Mouse (Mus musculus): Measurements from ENCODE around the gene Fbxw11. TPM values are rescaled to one million over a fixed set of nuclear protein-coding genes. Genes with fewer than 3 reads are reported as not detected.

The Fbxw11 gene
- 11.7 and 13.8 TPM in 2 replicates for polyA plus RNA-seq (2012; rRNA removed)

DNA sequence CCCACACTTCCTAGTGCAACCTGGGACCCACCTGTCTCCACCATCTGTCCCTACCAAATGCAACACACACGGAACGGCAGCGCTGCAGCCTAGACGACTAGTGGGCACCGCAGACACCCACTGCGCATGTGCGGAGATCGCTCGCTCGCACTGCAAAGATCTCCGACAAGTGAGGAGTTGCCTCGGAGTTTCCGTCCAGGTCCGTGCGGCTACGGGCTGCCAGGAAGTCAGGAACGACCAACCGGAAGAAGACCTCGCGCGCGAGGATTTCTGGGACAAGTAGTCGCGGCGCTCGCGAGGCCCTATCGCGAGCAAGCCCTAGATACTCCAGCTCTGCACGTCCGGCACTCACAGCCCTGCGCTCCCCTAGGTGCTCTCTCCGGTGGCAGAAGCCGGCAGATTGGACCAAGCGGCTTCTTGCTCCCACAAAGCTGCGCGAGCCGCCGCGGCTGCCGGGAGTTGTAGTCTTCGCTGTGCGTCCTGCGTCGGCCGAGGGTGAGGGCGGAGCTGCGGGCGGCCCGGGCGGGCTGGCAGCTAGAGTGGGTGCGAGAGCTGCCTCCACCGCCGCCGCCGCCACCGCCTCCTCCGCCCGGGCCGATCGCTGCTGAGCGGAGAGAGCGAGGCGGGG is at the start of gene Fbxw11:
Gene Fbxw11, plus strand, starts transcription at position 476 of the 628 bp plus-strand sequence.
- no peaks in the 10 kb centered on the region for H3K36me3 ChIP-seq (ENCODE audit: control insufficient read depth, insufficient read depth, low read length)
- peak within 1 kb of the TSS; percentile 97 for H3K27ac ChIP-seq (ENCODE audit: control insufficient read depth, insufficient read depth, low read depth, low read length)
- TF ChIP-seq CTCF (IDR thresholded peaks at IDR 0.05; ENCODE audit: control insufficient read depth, insufficient read depth, insufficient replicate concordance, low read depth, low read length) (no peak), POLR2A (IDR thresholded peaks at IDR 0.05; ENCODE audit: control insufficient read depth, low read depth, low read length) (peak; percentile 82)
- no peaks in the 10 kb centered on the region for H3K4me1 ChIP-seq (ENCODE audit: control insufficient read depth, insufficient read depth, low read length)
- H3K4me3 ChIP-seq (ENCODE audit: control insufficient read depth, low read depth, low read length): peak within 1 kb of the TSS; percentile 99
- H3K27me3 ChIP-seq (ENCODE audit: control insufficient read depth, insufficient read depth, low read length): no peaks in the 10 kb centered on the region

DNA sequence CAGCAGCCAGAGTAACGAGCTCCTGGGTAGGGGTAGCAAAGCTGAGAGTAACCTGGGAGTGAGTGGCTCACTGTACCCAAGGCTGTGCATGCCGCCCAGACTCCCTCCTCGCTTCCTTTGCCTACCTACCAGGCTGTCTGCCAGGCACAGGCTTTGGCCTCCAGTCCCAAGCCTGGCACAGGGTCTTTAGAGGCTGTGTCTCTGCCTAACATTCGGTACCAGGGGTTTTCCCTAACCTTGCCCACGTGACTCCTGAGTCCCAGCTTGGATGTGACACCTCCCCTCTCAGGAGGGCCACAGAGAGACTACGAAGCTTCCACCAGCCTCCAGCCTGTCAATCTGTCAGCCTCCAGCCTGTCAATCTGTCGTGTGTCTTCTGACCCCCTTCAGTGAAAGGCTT is 49.4 kb upstream of the Fbxw11 start:
- H3K4me1 ChIP-seq (ENCODE audit: control insufficient read depth, insufficient read depth, low read length): no peaks in the 10 kb centered on the region
- H3K27ac ChIP-seq (ENCODE audit: control insufficient read depth, insufficient read depth, low read depth, low read length): no peak overlapping the region
- TF ChIP-seq CTCF (IDR thresholded peaks at IDR 0.05; ENCODE audit: control insufficient read depth, insufficient read depth, insufficient replicate concordance, low read depth, low read length) (no peak), POLR2A (IDR thresholded peaks at IDR 0.05; ENCODE audit: control insufficient read depth, low read depth, low read length) (no peak)
- H3K4me3 ChIP-seq (ENCODE audit: control insufficient read depth, low read depth, low read length): no peak overlapping the region
- H3K27me3 ChIP-seq (ENCODE audit: control insufficient read depth, insufficient read depth, low read length): no peaks in the 10 kb centered on the region
- H3K36me3 ChIP-seq (ENCODE audit: control insufficient read depth, insufficient read depth, low read length): no peaks in the 10 kb centered on the region

DNA sequence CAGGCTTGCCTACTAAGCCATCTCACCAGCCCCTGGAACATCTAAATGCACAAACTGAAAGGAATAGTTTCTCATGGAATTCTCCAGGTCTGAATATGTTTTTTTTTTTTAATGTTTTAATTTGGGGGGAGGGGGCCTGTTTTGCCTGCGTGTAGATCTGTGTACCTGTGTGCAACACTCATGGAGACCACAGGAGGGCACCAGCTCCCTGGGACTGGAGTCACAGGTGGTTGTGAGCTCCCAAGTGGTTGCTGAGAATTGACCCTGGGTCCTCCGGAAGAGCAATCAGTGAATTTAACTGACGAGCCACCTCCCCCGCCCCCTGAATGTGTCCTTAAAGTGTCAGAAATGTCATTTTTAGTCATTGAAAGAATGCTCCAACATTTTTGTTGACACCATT is 48.4 kb upstream of the Fbxw11 start:
- TF ChIP-seq POLR2A (IDR thresholded peaks at IDR 0.05; ENCODE audit: control insufficient read depth, low read depth, low read length): no peak
- peak; percentile 12; the same call in 1 of the 2 replicates for TF ChIP-seq CTCF (IDR thresholded peaks at IDR 0.05; ENCODE audit: control insufficient read depth, insufficient read depth, insufficient replicate concordance, low read depth, low read length)
- no peaks in the 10 kb centered on the region for H3K36me3 ChIP-seq (ENCODE audit: control insufficient read depth, insufficient read depth, low read length)
- no peaks in the 10 kb centered on the region for H3K4me1 ChIP-seq (ENCODE audit: control insufficient read depth, insufficient read depth, low read length)
- no peak overlapping the region for H3K4me3 ChIP-seq (ENCODE audit: control insufficient read depth, low read depth, low read length)
- H3K27ac ChIP-seq (ENCODE audit: control insufficient read depth, insufficient read depth, low read depth, low read length): no peak overlapping the region
- H3K27me3 ChIP-seq (ENCODE audit: control insufficient read depth, insufficient read depth, low read length): no peaks in the 10 kb centered on the region

- no peaks in the 10 kb centered on the region for H3K36me3 ChIP-seq (ENCODE audit: control insufficient read depth, insufficient read depth, low read length)
- H3K27me3 ChIP-seq (ENCODE audit: control insufficient read depth, insufficient read depth, low read length): no peaks in the 10 kb centered on the region
- TF ChIP-seq POLR2A (IDR thresholded peaks at IDR 0.05; ENCODE audit: control insufficient read depth, low read depth, low read length): no peak
- no peak for TF ChIP-seq CTCF (IDR thresholded peaks at IDR 0.05; ENCODE audit: control insufficient read depth, insufficient read depth, insufficient replicate concordance, low read depth, low read length)
- H3K4me3 ChIP-seq (ENCODE audit: control insufficient read depth, low read depth, low read length): no peak overlapping the region
- no peak overlapping the region for H3K27ac ChIP-seq (ENCODE audit: control insufficient read depth, insufficient read depth, low read depth, low read length)
- H3K4me1 ChIP-seq (ENCODE audit: control insufficient read depth, insufficient read depth, low read length): no peaks in the 10 kb centered on the region
These were observed 42.2 kb upstream of the Fbxw11 start for GRCm38 (mm10) chr11:32600371-32600770.

DNA sequence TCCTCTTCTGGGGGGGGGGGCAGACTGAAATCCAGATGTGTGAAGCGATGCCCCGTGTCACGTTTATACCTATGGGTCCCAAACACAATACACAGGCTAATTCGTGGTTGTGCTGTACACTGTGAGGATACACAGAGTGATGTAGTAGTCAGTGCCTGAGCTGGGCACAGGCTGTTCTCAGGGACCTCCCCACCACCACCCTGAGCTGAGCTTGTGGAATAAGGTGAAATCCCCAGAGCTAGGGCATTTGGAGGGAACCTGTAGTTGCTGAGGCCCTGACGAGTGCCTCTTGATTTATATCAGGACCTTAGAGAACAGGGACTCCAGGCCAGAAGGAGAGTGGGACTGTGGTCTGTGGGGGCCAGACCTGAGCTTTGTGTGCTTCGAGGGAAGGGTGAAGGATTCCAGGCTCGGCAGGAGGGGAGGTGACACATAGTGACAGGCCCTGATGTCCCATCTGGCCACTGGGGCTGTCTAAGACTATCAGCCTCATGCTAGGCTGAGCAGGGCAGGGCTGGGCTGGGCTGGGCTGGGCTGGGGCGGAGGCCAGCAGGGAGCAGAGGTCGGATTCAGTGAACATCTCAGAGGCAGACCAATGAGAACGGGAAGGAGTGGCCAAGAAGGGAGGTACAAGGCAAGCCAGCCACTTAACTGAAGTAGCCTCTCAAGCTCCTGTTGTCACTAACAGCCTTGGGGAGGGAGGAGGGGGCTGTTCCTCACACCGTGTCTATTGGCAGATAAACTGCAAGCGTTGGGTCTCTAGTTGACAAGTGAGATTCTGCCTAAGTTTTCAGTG is 40.8 kb upstream of the Fbxw11 start:
- H3K4me1 ChIP-seq (ENCODE audit: control insufficient read depth, insufficient read depth, low read length): no peaks in the 10 kb centered on the region
- no peak for TF ChIP-seq POLR2A (IDR thresholded peaks at IDR 0.05; ENCODE audit: control insufficient read depth, low read depth, low read length)
- TF ChIP-seq CTCF (IDR thresholded peaks at IDR 0.05; ENCODE audit: control insufficient read depth, insufficient read depth, insufficient replicate concordance, low read depth, low read length): no peak
- no peaks in the 10 kb centered on the region for H3K36me3 ChIP-seq (ENCODE audit: control insufficient read depth, insufficient read depth, low read length)
- H3K4me3 ChIP-seq (ENCODE audit: control insufficient read depth, low read depth, low read length): no peak overlapping the region
- no peak overlapping the region for H3K27ac ChIP-seq (ENCODE audit: control insufficient read depth, insufficient read depth, low read depth, low read length)
- H3K27me3 ChIP-seq (ENCODE audit: control insufficient read depth, insufficient read depth, low read length): no peaks in the 10 kb centered on the region

- H3K27ac ChIP-seq (ENCODE audit: control insufficient read depth, insufficient read depth, low read depth, low read length): no peak overlapping the region
- H3K27me3 ChIP-seq (ENCODE audit: control insufficient read depth, insufficient read depth, low read length): no peaks in the 10 kb centered on the region
- H3K4me3 ChIP-seq (ENCODE audit: control insufficient read depth, low read depth, low read length): no peak overlapping the region
- no peaks in the 10 kb centered on the region for H3K36me3 ChIP-seq (ENCODE audit: control insufficient read depth, insufficient read depth, low read length)
- TF ChIP-seq POLR2A (IDR thresholded peaks at IDR 0.05; ENCODE audit: control insufficient read depth, low read depth, low read length) (no peak), CTCF (IDR thresholded peaks at IDR 0.05; ENCODE audit: control insufficient read depth, insufficient read depth, insufficient replicate concordance, low read depth, low read length) (no peak)
- H3K4me1 ChIP-seq (ENCODE audit: control insufficient read depth, insufficient read depth, low read length): no peaks in the 10 kb centered on the region
These were observed 37.9 kb upstream of the Fbxw11 start for GRCm38 (mm10) chr11:32604663-32605062.

DNA sequence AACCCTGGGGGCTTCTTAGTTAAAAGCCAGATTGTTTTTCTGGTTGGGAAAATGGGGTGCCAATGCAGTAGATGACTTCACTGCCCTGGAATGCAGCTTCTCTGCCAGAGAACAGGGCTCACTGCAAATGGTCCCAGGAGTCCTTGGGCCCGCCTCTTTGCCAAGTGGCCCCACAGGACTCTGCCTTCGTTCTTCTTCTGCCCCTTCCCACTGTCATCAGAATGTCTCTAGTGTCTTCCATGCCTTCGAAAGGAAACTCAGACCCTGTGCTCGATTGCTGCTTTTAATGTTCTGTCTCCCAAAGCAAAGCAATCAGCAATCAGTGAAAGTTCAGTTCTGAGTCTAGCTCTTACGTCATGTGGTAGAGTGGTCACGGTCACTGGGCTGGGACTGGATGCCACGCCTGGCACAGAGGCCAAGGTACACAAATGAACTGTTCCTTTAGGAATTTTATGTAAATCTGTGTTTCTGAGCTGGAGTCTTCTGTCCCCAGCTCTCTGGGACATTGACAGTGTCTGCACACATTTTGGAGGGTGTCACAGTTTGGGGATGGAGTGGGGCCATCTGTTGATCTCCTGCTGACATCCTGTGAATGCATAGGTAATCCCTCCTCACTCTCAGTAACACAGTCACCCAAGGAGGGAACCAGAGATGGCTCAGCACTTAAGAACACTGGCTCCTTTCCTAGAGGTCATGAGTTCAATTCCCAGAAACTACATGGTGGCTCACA is 37.2 kb upstream of the Fbxw11 start:
- TF ChIP-seq POLR2A (IDR thresholded peaks at IDR 0.05; ENCODE audit: control insufficient read depth, low read depth, low read length) (no peak), CTCF (IDR thresholded peaks at IDR 0.05; ENCODE audit: control insufficient read depth, insufficient read depth, insufficient replicate concordance, low read depth, low read length) (no peak)
- Histone ChIP-seq H3K27me3 (ENCODE audit: control insufficient read depth, insufficient read depth, low read length) (no peaks in the 10 kb centered on the region), H3K27ac (ENCODE audit: control insufficient read depth, insufficient read depth, low read depth, low read length) (no peak overlapping the region)

More for the DNA sequence above, 37.2 kb upstream of the Fbxw11 start:
- Histone ChIP-seq H3K36me3 (ENCODE audit: control insufficient read depth, insufficient read depth, low read length) (no peaks in the 10 kb centered on the region), H3K4me1 (ENCODE audit: control insufficient read depth, insufficient read depth, low read length) (no peaks in the 10 kb centered on the region), H3K4me3 (ENCODE audit: control insufficient read depth, low read depth, low read length) (no peak overlapping the region)
